7 mouse cellular contexts compared by ENCODE assay signal in genomic region chr7:19508150-19508923, GRCm38 (mm10). TPM values are rescaled to one million over a fixed set of nuclear protein-coding genes. Genes with fewer than 3 reads are reported as not detected.
DNase-seq lines count a peak whose midpoint lies in the region; ATAC-seq lines count a peak whose summit lies in the region.

Gene Bloc1s3 (minus strand): TSS chr7:19508367.
Gene Trappc6a (plus strand): TSS chr7:19508395.

- H3K4me1 ChIP-seq in intestine, embryonic 16.5 days (ENCODE audit: control insufficient read depth, insufficient read depth, low read length), result peaks cover 17% of the 10 kb centered on the region
- peaks cover 19% of the 10 kb centered on the region for H3K4me1 ChIP-seq in midbrain, embryonic 11.5 days (ENCODE audit: control insufficient read depth, insufficient read depth, low read length)

- H3K27ac ChIP-seq in intestine, embryonic 16.5 days (ENCODE audit: low read length), result peak within 1 kb of the TSS; percentile 82
- peak within 1 kb of the TSS; percentile 57 for H3K27ac ChIP-seq in midbrain, embryonic 11.5 days (ENCODE audit: low read depth, low read length)

- ATAC-seq in intestine, embryonic 16.5 days, result peak; percentile 96
- ATAC-seq in midbrain, embryonic 11.5 days (ENCODE audit: low FRiP score), result peak; percentile 95

- H3K9me3 ChIP-seq in intestine, embryonic 16.5 days (ENCODE audit: control insufficient read depth, low read length), result no peaks in the 10 kb centered on the region
- no peaks in the 10 kb centered on the region for H3K9me3 ChIP-seq in midbrain, embryonic 11.5 days (ENCODE audit: control insufficient read depth, low read length)

- H3K9ac ChIP-seq in intestine, embryonic 16.5 days (ENCODE audit: low read depth, low read length), result peak within 1 kb of the TSS; percentile 81
- peak within 1 kb of the TSS; percentile 76 for H3K9ac ChIP-seq in midbrain, embryonic 11.5 days (ENCODE audit: low read length)

- H3K36me3 ChIP-seq in intestine, embryonic 16.5 days (ENCODE audit: control insufficient read depth, insufficient read depth, low read length), result no peaks in the 10 kb centered on the region
- no peaks in the 10 kb centered on the region for H3K36me3 ChIP-seq in midbrain, embryonic 11.5 days (ENCODE audit: control insufficient read depth, insufficient read depth, low read length)

- H3K4me2 ChIP-seq in intestine, embryonic 16.5 days (ENCODE audit: low read depth, low read length), result peak within 1 kb of the TSS; percentile 97
- peak within 1 kb of the TSS; percentile 97 for H3K4me2 ChIP-seq in midbrain, embryonic 11.5 days

- H3K4me3 ChIP-seq in intestine, embryonic 16.5 days (ENCODE audit: low read length), result peak within 1 kb of the TSS; percentile 78
- peak within 1 kb of the TSS; percentile 68 for H3K4me3 ChIP-seq in midbrain, embryonic 11.5 days (ENCODE audit: low read depth, low read length)

- intact Hi-C loops in left cerebral cortex, postnatal 36 days (cut with DNase I), result loop anchor here (5.0 kb wide), 2 partner anchors 51 to 54 kb away; partner anchors contain the start of genes Mark4 and Ppp1r37

- DNase-seq in adrenal gland, adult 8-10 months, result peak; percentile 91
- peak; percentile 94 for DNase-seq in embryo, embryonic 9.5 days (ENCODE audit: extremely low spot score)
- DNase-seq in gastrocnemius, postnatal 4 days (ENCODE audit: low spot score in 2 of 2), result peak; percentile 77 to 91
- DNase-seq in left cerebral cortex, postnatal 36 days (ENCODE audit: low spot score in 2 of 2), result peak; percentile 92 to 95
- DNase-seq in midbrain, embryonic 11.5 days (ENCODE audit: low spot score, missing footprints), result peak; percentile 99
- DNase-seq in skeletal muscle tissue, adult 2 months (ENCODE audit: low read depth, low spot score), result peak; percentile 89

- no peaks in the 10 kb centered on the region for H3K27me3 ChIP-seq in intestine, embryonic 16.5 days (replicated peaks; ENCODE audit: control insufficient read depth, insufficient read depth, low read length)
- H3K27me3 ChIP-seq in midbrain, embryonic 11.5 days (ENCODE audit: control insufficient read depth, insufficient read depth, low read length), result no peaks in the 10 kb centered on the region; the same call in 1 of the 2 replicates

- WGBS in intestine, embryonic 16.5 days, result under 1% methylated on average over 56 of the region's 56 CpGs
- WGBS in midbrain, embryonic 11.5 days, result under 1% methylated on average over 56 of the region's 56 CpGs

RNA-seq across cellular contexts. Expression of gene Bloc1s3, which starts in this region (rescaled TPM):
- total RNA-seq in adrenal gland, adult 8-10 months (2022), result 10 to 100 TPM; 12.7 to 15.4 (median 13.6) TPM
- 1 to 10 TPM; 1.9 to 2.3 TPM for total RNA-seq in gastrocnemius, postnatal 4 days (2021)
- polyA plus RNA-seq in intestine, embryonic 16.5 days (2015; fragmentation: Nextera tagmentation; extraction: Ambion mirVana), result 1.4 and 2.0 TPM in 2 replicates
- 1 to 10 TPM; 6.8 to 7.2 TPM for total RNA-seq in left cerebral cortex, postnatal 36 days (2021)
- polyA plus RNA-seq in midbrain, embryonic 11.5 days (2014; fragmentation: Nextera tagmentation; extraction: Ambion mirVana), result 2.6 TPM in 2 replicates

RNA-seq across cellular contexts. Expression of gene Trappc6a, which starts in this region (rescaled TPM):
- total RNA-seq in adrenal gland, adult 8-10 months (2022), result 100 to 1,000 TPM in 1 of 4 experiments, 10 to 100 TPM in 3; 77.7 to 107 (median 90.3) TPM
- 10 to 100 TPM; 27.3 to 30.6 TPM for total RNA-seq in gastrocnemius, postnatal 4 days (2021)
- 147 and 159 TPM in 2 replicates for polyA plus RNA-seq in intestine, embryonic 16.5 days (2015; fragmentation: Nextera tagmentation; extraction: Ambion mirVana)
- total RNA-seq in left cerebral cortex, postnatal 36 days (2021), result 10 to 100 TPM; 18.2 to 19.5 TPM
- 41.5 and 51.6 TPM in 2 replicates for polyA plus RNA-seq in midbrain, embryonic 11.5 days (2014; fragmentation: Nextera tagmentation; extraction: Ambion mirVana)

Comparison
In these comparisons a context has a peak if more than half of its experiments do, and no peak if none do; other contexts are left out.
1. Peak in every context shown above with its lines: DNase-seq, ATAC-seq, H3K4me3 ChIP-seq and H3K27ac ChIP-seq.